Mouse (Mus musculus) ovary, postnatal 10 days (tissue): ENCODE results near the gene Trim58.

Source experiments
- DNase-seq: peaks from one replicate; pipeline ENCODE4 v3.0.0; 2022; ENCODE audit warnings: low spot score

Gene Trim58

GRCm38 (mm10) chr11:58640272-58640867, at the start of gene Trim58:
Gene Trim58, plus strand, starts transcription at chr11:58640465.
- DNase-seq = no peak

- DNase-seq = no peak
Measured at GRCm38 (mm10) chr11:58594814-58595213, 45.5 kb upstream of the Trim58 start, which contains the start of gene Olfr324. Gene Olfr324, plus strand, starts transcription at chr11:58595114.

GRCm38 (mm10) chr11:58597837-58598236, 42.4 kb upstream of the Trim58 start:
- DNase-seq = no peak

- DNase-seq = no peak
Measured at GRCm38 (mm10) chr11:58602062-58602461, 38.2 kb upstream of the Trim58 start.

- no peak for DNase-seq
Measured at GRCm38 (mm10) chr11:58602800-58603560, 37.3 kb upstream of the Trim58 start.

- DNase-seq = no peak
Measured at GRCm38 (mm10) chr11:58604688-58605087, 35.6 kb upstream of the Trim58 start.

- DNase-seq = no peak
Measured at GRCm38 (mm10) chr11:58605228-58605627, 35.0 kb upstream of the Trim58 start.

- no peak for DNase-seq
Measured at GRCm38 (mm10) chr11:58606177-58606919, 33.9 kb upstream of the Trim58 start.

- no peak for DNase-seq
Measured at GRCm38 (mm10) chr11:58607030-58607429, 33.2 kb upstream of the Trim58 start.

- no peak for DNase-seq
Measured at GRCm38 (mm10) chr11:58613359-58613758, 26.9 kb upstream of the Trim58 start.

GRCm38 (mm10) chr11:58614526-58614925, 25.7 kb upstream of the Trim58 start:
- no peak for DNase-seq

GRCm38 (mm10) chr11:58615975-58616374, 24.3 kb upstream of the Trim58 start, which contains the start of gene 2210407C18Rik:
Gene 2210407C18Rik, minus strand, starts transcription at chr11:58616075.
- no peak for DNase-seq

GRCm38 (mm10) chr11:58618369-58618768, 21.9 kb upstream of the Trim58 start:
- no peak for DNase-seq

- DNase-seq = no peak
Measured at GRCm38 (mm10) chr11:58618793-58619192, 21.5 kb upstream of the Trim58 start.

- no peak for DNase-seq
Measured at GRCm38 (mm10) chr11:58626146-58626545, 14.1 kb upstream of the Trim58 start.

GRCm38 (mm10) chr11:58630401-58630800, 9.9 kb upstream of the Trim58 start, which contains the start of gene Olfr323:
Gene Olfr323, minus strand, starts transcription at chr11:58630501.
- DNase-seq = no peak

GRCm38 (mm10) chr11:58634878-58635277, 5.4 kb upstream of the Trim58 start:
- no peak for DNase-seq

GRCm38 (mm10) chr11:58636376-58636977, 3.8 kb upstream of the Trim58 start:
- peak; percentile 18 for DNase-seq

- DNase-seq = no peak
Measured at GRCm38 (mm10) chr11:58638176-58638701, 2.0 kb upstream of the Trim58 start.

GRCm38 (mm10) chr11:58641057-58641456, 792 bp downstream of the Trim58 start:
- DNase-seq = no peak

GRCm38 (mm10) chr11:58641638-58642358, 1.5 kb downstream of the Trim58 start:
- no peak for DNase-seq
